Mouse (Mus musculus): Measurements from ENCODE around the gene Ccdc88c.

DNA sequence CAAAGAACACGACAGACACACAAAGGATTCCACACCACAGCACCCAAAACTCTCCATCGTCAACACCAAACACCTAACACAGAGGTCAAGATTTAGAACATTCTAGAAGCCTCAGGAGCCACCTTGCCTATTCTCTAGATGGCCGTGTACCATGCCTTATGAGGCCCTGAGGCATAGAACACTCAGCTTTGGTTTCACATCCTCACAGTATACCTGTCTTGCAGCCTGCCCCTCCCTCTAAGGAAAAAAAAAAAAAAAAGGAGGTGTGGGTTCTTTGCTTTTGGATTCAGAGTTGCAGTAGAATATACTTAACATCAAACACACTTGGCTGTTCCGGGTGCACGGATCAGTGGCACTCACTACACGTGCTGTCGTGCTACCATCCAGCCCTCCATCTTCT, 17.8 kb downstream of the Ccdc88c start:
- TF ChIP-seq POLR2A (IDR thresholded peaks at IDR 0.05; ENCODE audit: extremely low read depth, insufficient read depth, low read length) (no peak), CTCF (IDR thresholded peaks at IDR 0.05; ENCODE audit: extremely low read depth, insufficient read depth, low read length) (no peak)
